Mouse (Mus musculus) embryonic facial prominence, embryonic 11.5 days (tissue): Measurements from ENCODE around the gene BC051142. TPM values are rescaled to one million over a fixed set of nuclear protein-coding genes. Genes with fewer than 3 reads are reported as not detected.
"Not testable (repeated sequence)": the region's sequence is repeated elsewhere in the genome, so short reads cannot be mapped to it uniquely, and the experiment has no call there.

Experiments
- ATAC-seq: fragments of 200-750 bp; cut with Nextera tagmentation; replicated peaks from 2 replicates; pipeline ENCODE4 v1.8.0; 2017; ENCODE audit warnings: low read depth; ENCODE audit not compliant: insufficient number of reproducible peaks, low FRiP score, low TSS enrichment
- DNase-seq: peaks from one replicate; pipeline ENCODE4 v3.0.0-alpha.2; 2015; ENCODE audit warnings: low spot score
- H3K27ac ChIP-seq: fragments of 300-500 bp; sonication (generic); replicated peaks from 2 replicates; pipeline ENCODE4 v1.5.1; 2014; ENCODE audit warnings: mild to moderate bottlenecking, low read depth, low read length, control low read depth
- H3K27me3 ChIP-seq: fragments of 300-500 bp; sonication (generic); 2 replicates; pipeline ENCODE4 v1.6.1; 2014; ENCODE audit warnings: mild to moderate bottlenecking, low read length, moderate library complexity, mixed read lengths; ENCODE audit not compliant: control insufficient read depth, insufficient read depth
- H3K36me3 ChIP-seq: fragments of 300-500 bp; sonication (generic); replicated peaks from 2 replicates; pipeline ENCODE4 v1.6.1; 2014; ENCODE audit warnings: low read depth, mild to moderate bottlenecking, low read length, moderate library complexity, mixed read lengths; ENCODE audit not compliant: control insufficient read depth, insufficient read depth
- H3K4me1 ChIP-seq: fragments of 300-500 bp; sonication (generic); 2 replicates; pipeline ENCODE4 v1.6.1; 2014; ENCODE audit warnings: low read length, mixed read lengths; ENCODE audit not compliant: control insufficient read depth, insufficient read depth
- H3K4me2 ChIP-seq: fragments of 300-500 bp; sonication (generic); 2 replicates; pipeline ENCODE4 v1.6.1; 2014; ENCODE audit warnings: low read depth, mild to moderate bottlenecking, control low read depth, low read length, moderate library complexity
- H3K4me3 ChIP-seq: fragments of 300-500 bp; sonication (generic); 2 replicates; pipeline ENCODE4 v1.5.1; 2014; ENCODE audit warnings: low read depth, low read length, control low read depth
- H3K9ac ChIP-seq: fragments of 300-500 bp; sonication (generic); replicated peaks from 2 replicates; pipeline ENCODE4 v1.6.1; 2014; ENCODE audit warnings: mild to moderate bottlenecking, control low read depth, low read length
- H3K9me3 ChIP-seq: fragments of 300-500 bp; sonication (generic); replicated peaks from 2 replicates; pipeline ENCODE4 v1.6.1; 2016; ENCODE audit warnings: mild to moderate bottlenecking, low read length, inconsistent platforms, mixed read lengths; ENCODE audit not compliant: control insufficient read depth
- WGBS: fragments of 180-500 bp; shearing (Covaris S2); extraction: QIAGEN DNeasy Blood & Tissue Kit; methylation state at CpG from one replicate; pipeline ENCODE4 v1.1.7; 2014; 5-methylcytosine and 5-hydroxymethylcytosine counted together
- polyA plus RNA-seq: library from polyadenylated mRNA; unstranded; fragments of >200 nt; fragmentation: Nextera tagmentation; extraction: Ambion mirVana; gene quantifications from 2 replicates; pipeline ENCODE4 v1.2.1, GENCODE M21; 2014

Gene BC051142
- polyA plus RNA-seq, 1 experiment from 2014 or later: 0.72 TPM

DNA sequence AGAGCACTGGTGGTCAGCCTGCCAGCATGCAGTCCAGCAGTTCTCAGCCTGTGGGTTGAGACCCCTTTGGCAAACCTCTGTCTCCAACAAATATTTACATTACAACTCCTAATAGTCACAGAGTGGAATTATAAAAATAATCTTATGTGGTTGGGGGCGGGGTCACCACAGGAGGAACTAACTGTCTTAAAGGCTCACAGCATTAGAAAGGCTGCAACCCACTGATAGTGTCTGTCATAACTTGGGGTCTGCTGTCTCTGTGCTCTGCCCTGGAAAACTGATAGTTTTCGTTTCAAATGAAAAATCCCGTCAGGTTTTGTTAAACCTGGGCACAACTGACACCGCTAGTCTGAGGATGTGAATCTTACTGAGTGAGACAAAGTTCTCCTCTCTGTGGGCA is 59.0 kb downstream of the BC051142 start:
- no peaks in the 10 kb centered on the region for H3K27me3 ChIP-seq
- H3K4me2 ChIP-seq: no peak overlapping the region
- H3K9me3 ChIP-seq: no peaks in the 10 kb centered on the region
- no peak overlapping the region for H3K4me3 ChIP-seq
- no peak overlapping the region for H3K9ac ChIP-seq
- no peaks in the 10 kb centered on the region for H3K4me1 ChIP-seq
- DNase-seq (no peak), ATAC-seq (no peak)
- 69% methylated on average over 4 of the region's 4 CpGs for WGBS
- H3K27ac ChIP-seq: no peak overlapping the region
- no peaks in the 10 kb centered on the region for H3K36me3 ChIP-seq

DNA sequence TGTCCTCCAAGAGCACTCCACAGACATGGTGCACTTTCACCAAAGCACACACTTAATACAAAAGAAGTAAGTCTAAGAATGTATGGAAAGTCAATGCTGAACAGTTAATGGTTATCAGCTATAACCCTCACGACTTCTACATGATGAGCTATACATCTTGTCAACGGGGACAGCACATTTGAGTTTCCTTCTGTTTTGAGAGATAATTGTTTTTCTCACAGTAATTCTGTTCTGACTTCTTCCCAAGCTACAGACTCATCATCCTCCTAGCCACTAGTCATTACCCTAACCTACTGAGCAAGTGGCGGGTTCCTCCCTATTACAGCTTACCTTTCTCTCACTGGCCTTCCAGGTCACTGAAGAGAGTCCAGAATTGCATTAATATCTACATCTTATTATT is 60.6 kb downstream of the BC051142 start:
- Histone ChIP-seq H3K4me2 (no peak overlapping the region), H3K9ac (no peak overlapping the region), H3K9me3 (no peaks in the 10 kb centered on the region), H3K27me3 (no peaks in the 10 kb centered on the region), H3K27ac (no peak overlapping the region), H3K4me1 (no peaks in the 10 kb centered on the region), H3K4me3 (no peak overlapping the region), H3K36me3 (no peaks in the 10 kb centered on the region)
- no peak for DNase-seq
- ATAC-seq: no peak
- 85% methylated on average over 3 of the region's 3 CpGs for WGBS

DNA sequence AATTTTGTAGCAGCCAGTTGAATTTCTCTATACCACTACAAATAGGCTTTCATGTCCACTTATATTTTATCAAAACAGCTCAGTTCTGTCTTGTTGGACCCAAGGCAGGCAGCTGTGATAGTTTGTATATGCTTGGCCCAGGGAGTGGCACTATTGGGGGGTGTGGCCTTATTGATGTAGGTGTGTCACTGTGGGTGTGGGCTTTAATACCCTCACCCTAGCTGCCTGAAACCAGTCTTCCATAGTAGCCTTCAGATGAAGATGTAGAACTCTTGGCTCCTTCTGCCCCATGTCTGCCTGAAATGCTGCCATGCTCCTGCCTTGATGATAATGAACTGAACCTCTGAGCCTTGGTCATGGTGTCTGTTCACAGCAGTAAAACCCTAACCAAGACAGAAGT is 67.3 kb downstream of the BC051142 start:
- not testable (repeated sequence) for H3K27me3 ChIP-seq, H3K9ac ChIP-seq, H3K9me3 ChIP-seq, H3K4me2 ChIP-seq, H3K27ac ChIP-seq, H3K4me1 ChIP-seq, ATAC-seq, H3K4me3 ChIP-seq, DNase-seq, H3K36me3 ChIP-seq

DNA sequence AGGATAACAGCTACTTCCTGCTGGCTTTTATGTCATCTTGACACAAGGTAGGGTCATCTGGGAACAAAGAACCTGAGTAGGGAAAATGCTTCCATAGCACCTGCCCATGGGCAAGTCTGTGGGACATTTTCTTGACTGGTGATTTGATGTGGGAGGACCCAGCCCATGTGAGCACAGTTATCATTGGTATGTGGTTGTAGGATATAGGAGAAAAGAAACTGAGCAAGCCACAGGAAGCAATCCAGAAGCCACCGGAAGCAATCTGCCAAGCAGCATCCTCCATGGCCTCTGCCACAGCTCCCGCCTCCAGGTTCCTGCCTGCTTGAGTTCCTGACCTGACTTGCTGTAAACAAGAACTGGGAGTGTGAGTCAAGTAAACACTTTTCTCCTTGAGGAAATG is 71.9 kb downstream of the BC051142 start:
- Histone ChIP-seq H3K36me3 (no peaks in the 10 kb centered on the region), H3K4me1 (no peaks in the 10 kb centered on the region), H3K27me3 (no peaks in the 10 kb centered on the region), H3K4me2 (no peak overlapping the region), H3K9me3 (no peaks in the 10 kb centered on the region), H3K4me3 (no peak overlapping the region), H3K9ac (no peak overlapping the region), H3K27ac (no peak overlapping the region)
- ATAC-seq: no peak
- WGBS: 88% methylated on average over 2 of the region's 2 CpGs
- no peak for DNase-seq

DNA sequence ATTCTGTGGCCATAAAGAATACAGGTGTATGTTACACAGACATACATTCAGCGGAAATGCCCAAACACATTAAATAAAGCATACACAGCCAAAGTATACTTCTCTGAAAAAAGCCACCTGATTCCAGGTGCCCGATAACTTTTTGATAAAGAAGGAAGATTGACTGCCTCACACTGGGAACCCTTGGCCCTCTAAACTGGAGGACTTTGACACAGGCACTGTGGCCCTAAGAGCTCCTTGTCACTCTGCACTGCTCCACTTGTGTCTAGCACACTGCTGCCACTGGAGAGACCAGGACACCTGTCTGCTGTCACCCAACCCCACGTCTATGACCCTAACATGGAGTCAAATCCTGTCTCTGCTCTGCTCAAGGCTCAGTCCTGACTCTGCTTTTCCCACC is 76.4 kb downstream of the BC051142 start:
- Histone ChIP-seq H3K27ac (no peak overlapping the region), H3K9me3 (no peaks in the 10 kb centered on the region), H3K27me3 (no peaks in the 10 kb centered on the region), H3K36me3 (no peaks in the 10 kb centered on the region), H3K4me1 (no peaks in the 10 kb centered on the region), H3K4me2 (no peak overlapping the region), H3K4me3 (no peak overlapping the region), H3K9ac (no peak overlapping the region)
- no peak for ATAC-seq
- WGBS: 65% methylated on average over 3 of the region's 3 CpGs
- DNase-seq: no peak

DNA sequence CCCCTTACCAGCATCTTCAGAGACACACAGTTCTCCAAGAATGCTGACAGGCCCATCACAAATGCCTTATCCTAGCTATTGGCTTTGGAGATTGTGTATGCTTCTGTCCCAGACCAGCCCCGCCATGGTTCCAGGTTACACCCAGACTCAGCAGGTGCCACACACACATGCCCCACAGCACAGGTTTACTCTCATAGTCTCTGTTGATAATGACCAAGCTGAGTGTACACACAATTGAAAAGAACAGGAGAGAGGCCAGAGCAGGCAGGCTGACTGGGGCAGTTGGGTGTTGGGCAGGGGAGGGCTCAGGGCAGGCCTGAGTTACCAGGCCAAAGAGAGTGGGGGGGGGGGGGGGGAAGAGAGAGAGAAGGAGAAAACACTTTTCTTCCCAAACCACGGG is 77.8 kb downstream of the BC051142 start:
- DNase-seq (no peak), ATAC-seq (no peak)
- Histone ChIP-seq H3K4me1 (no peaks in the 10 kb centered on the region), H3K36me3 (no peaks in the 10 kb centered on the region), H3K9ac (no peak overlapping the region), H3K27me3 (no peaks in the 10 kb centered on the region), H3K27ac (no peak overlapping the region), H3K4me2 (no peak overlapping the region), H3K9me3 (no peaks in the 10 kb centered on the region), H3K4me3 (no peak overlapping the region)
- 80% methylated on average over 1 of the region's 2 CpGs for WGBS

DNA sequence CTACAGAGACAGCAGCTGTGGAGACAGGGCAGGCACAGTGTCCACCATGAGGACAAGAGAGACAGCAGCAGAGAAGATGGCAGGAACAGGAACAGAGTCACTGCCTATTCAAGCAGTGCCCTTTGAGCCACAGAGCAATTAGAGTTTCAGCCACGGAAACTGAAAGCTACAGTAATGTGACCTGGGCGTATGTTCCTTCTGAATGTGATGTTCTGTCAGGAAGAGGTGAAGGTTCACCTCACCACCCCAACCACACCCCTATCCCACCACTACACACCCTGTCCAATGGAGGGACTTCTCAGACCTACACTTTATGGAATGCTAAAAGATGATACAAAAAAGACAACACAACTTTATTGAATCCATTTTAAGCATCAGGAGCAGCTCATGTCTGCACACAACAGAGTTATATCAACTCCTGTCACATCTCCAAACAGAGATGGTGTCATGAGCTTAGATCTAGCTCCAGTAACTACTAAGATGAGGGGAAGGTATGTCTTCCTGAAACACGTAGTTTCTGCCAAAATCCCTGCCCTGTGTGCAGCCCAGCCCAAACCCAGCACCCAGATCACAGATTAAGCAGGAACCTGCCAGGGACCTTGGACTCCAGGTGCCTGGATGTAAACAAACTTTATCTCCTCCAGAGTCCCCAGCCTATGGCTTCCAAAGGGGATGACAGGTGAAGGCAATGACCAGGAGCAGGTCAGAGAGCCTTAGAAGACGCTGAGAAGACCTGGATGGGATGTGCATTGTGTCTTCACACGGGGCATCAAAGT is 78.8 kb downstream of the BC051142 start, which contains the start of gene Btnl4:
Btnl4 (minus strand) TSS at position 81 of the 776 bp plus-strand sequence.
- not testable (repeated sequence) for H3K36me3 ChIP-seq, H3K4me1 ChIP-seq, H3K9ac ChIP-seq, ATAC-seq, H3K27me3 ChIP-seq, DNase-seq, H3K4me2 ChIP-seq, H3K27ac ChIP-seq, H3K9me3 ChIP-seq, H3K4me3 ChIP-seq
- 81% methylated on average over 4 of the region's 5 CpGs for WGBS

DNA sequence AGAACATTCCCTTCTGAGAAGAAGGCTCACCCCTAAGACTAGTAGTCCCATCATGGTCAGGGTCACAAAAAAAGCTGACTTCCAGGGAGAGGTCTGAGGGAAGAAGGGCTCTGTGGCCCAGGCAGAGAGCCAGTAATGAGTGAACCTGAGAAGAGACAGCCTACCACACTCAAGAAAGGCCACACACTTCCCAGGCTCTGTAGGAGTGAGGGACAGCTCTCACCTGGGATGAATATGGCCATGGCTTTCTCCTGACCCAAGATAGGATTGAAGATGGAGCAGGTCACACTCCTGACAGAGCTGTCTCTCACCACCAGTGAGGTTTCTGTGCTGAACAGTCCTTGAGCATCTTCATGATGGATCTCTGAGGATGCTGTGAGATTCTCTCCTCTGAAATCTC is 94.2 kb downstream of the BC051142 start:
- Histone ChIP-seq H3K27me3 (no peaks in the 10 kb centered on the region), H3K4me2 (no peak overlapping the region), H3K4me1 (no peaks in the 10 kb centered on the region), H3K4me3 (no peak overlapping the region), H3K36me3 (no peaks in the 10 kb centered on the region), H3K9me3 (no peaks in the 10 kb centered on the region), H3K27ac (no peak overlapping the region), H3K9ac (no peak overlapping the region)
- ATAC-seq (no peak), DNase-seq (no peak)
